Mouse (Mus musculus) cortical plate, adult 2 months (tissue): ENCODE measurements around the gene Pde6g.

Experiments used
- CTCF ChIP-seq: fragments of 200-500 bp; IDR thresholded peaks from 2 replicates; pipeline ENCODE4 v1.5.1; 2011; ENCODE audit warnings: mild to moderate bottlenecking, control low read depth, low read length; ENCODE audit not compliant: insufficient read depth; ENCODE audit errors: extremely low read depth
- POLR2A ChIP-seq: fragments of 200-500 bp; IDR thresholded peaks from 2 replicates; pipeline ENCODE4 v1.6.1; 2011; ENCODE audit warnings: mild to moderate bottlenecking, low read length, control low read depth; ENCODE audit not compliant: insufficient read depth; ENCODE audit errors: extremely low read depth

DNA sequence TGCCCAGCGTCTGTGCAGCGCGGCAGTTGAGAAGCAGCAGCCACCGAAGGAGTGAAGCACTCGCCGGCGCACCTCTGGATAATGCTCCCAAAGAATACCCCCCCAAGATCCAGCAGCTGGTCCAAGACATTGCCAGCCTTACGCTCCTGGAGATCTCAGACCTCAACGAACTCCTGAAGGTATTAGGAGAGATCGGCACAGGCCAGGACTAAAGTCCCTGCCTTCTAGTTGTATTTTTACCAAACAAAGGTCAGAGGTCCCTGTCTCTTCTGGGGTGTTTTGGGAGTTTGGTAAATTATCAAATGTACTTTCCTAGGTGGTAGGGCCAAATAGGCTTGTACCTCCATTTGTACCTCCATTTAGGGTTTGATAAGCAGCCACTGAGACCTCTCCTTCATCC is 32.0 kb upstream of the Pde6g start:
- TF ChIP-seq CTCF (no peak), POLR2A (no peak)
